Mouse (Mus musculus) lung, embryonic 15.5 days (tissue): ENCODE data around the gene Tnni1. TPM values are rescaled to one million over a fixed set of nuclear protein-coding genes. Genes with fewer than 3 reads are reported as not detected.

ENCODE experiments used
- ATAC-seq: fragments of 200-750 bp; cut with Nextera tagmentation; 2 replicates; pipeline ENCODE4 v1.8.0; 2017; ENCODE audit warnings: moderate number of reproducible peaks, borderline replicate concordance; ENCODE audit not compliant: low FRiP score, low TSS enrichment; ENCODE audit errors: extremely low read depth
- H3K27ac ChIP-seq: fragments of 300-500 bp; sonication (generic); 2 replicates; pipeline ENCODE4 v1.5.1; 2015; ENCODE audit warnings: moderate library complexity, mild to moderate bottlenecking, inconsistent platforms
- H3K27me3 ChIP-seq: fragments of 300-500 bp; sonication (generic); 2 replicates; pipeline ENCODE4 v1.6.1; 2015; ENCODE audit warnings: inconsistent platforms
- H3K36me3 ChIP-seq: fragments of 300-500 bp; sonication (generic); 2 replicates; pipeline ENCODE4 v1.6.1; 2015; ENCODE audit warnings: inconsistent platforms
- H3K4me1 ChIP-seq: fragments of 300-500 bp; sonication (generic); 2 replicates; pipeline ENCODE4 v1.6.1; 2015; ENCODE audit warnings: inconsistent platforms
- H3K4me2 ChIP-seq: fragments of 300-500 bp; sonication (generic); 2 replicates; pipeline ENCODE4 v1.6.1; 2015; ENCODE audit warnings: inconsistent platforms, mild to moderate bottlenecking, moderate library complexity
- H3K4me3 ChIP-seq: fragments of 300-500 bp; sonication (generic); 2 replicates; pipeline ENCODE4 v1.5.1; 2015; ENCODE audit warnings: mild to moderate bottlenecking, inconsistent platforms
- H3K9ac ChIP-seq: fragments of 300-500 bp; sonication (generic); 2 replicates; pipeline ENCODE4 v1.6.1; 2015; ENCODE audit warnings: inconsistent platforms
- H3K9me3 ChIP-seq: fragments of 300-500 bp; sonication (generic); 2 replicates; pipeline ENCODE4 v1.6.1; 2016; ENCODE audit warnings: inconsistent platforms
- WGBS: fragments of 180-500 bp; shearing (Covaris S2); methylation state at CpG from one replicate; pipeline ENCODE4 v1.1.7; 2015; 5-methylcytosine and 5-hydroxymethylcytosine counted together
- polyA plus RNA-seq: library from polyadenylated mRNA; unstranded; fragments of >200 nt; fragmentation: Nextera tagmentation; extraction: Ambion mirVana; gene quantifications from 2 replicates; pipeline ENCODE4 v1.2.1, GENCODE M21; 2015

The Tnni1 gene
- polyA plus RNA-seq, 1 experiment from 2014 or later = 117 TPM

GRCm38 (mm10) chr1:135770237-135770636 is 9.0 kb upstream of the Tnni1 start:
- WGBS = 68% methylated on average over 7 of the region's 7 CpGs
- Histone ChIP-seq H3K4me1 (peaks cover 42% of the 10 kb centered on the region), H3K9ac (no peak overlapping the region), H3K36me3 (peaks cover 16% of the 10 kb centered on the region; the same call in 1 of the 2 replicates), H3K4me3 (no peak overlapping the region), H3K27ac (no peak overlapping the region), H3K27me3 (no peaks in the 10 kb centered on the region), H3K4me2 (no peak overlapping the region), H3K9me3 (no peaks in the 10 kb centered on the region)
- ATAC-seq = no peak

- no peak overlapping the region for H3K9ac ChIP-seq
- no peak overlapping the region for H3K4me2 ChIP-seq
- H3K27me3 ChIP-seq = no peaks in the 10 kb centered on the region
These were observed 8.2 kb upstream of the Tnni1 start for GRCm38 (mm10) chr1:135770896-135771572.

DNA sequence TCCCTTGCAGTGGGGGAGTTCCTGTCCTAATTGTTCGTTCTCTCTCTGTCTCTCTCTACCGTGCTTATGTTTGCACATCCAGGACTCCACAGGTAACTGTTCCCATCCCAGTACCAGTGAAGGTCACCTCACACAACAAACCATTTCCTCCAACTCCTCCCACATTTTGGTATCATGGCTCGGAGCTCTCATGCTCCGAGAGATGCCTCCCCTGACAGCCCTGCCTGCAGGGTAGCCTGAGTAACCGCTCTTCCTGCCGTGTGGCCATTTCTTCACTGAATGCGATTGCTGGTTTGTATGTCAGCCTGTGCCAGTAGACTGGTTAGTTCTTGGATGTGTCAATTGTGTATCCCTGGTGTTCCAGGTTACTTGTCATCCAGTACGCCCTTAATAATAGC is 7.7 kb upstream of the Tnni1 start:
- H3K4me1 ChIP-seq = peaks cover 42% of the 10 kb centered on the region
- no peak overlapping the region for H3K4me2 ChIP-seq
- no peak for ATAC-seq
- WGBS = 66% methylated on average over 8 of the region's 8 CpGs
- peaks cover 16% of the 10 kb centered on the region; the same call in 1 of the 2 replicates for H3K36me3 ChIP-seq
- no peak overlapping the region for H3K4me3 ChIP-seq
- no peaks in the 10 kb centered on the region for H3K9me3 ChIP-seq
- H3K27me3 ChIP-seq = no peaks in the 10 kb centered on the region
- H3K9ac ChIP-seq = no peak overlapping the region
- 0 out of 2 replicates have a peak overlapping the region, but pooled peaks have one; percentile 42 for H3K27ac ChIP-seq

More at GRCm38 (mm10) chr1:135770896-135771572, 8.2 kb upstream of the Tnni1 start:
- Histone ChIP-seq H3K4me3 (no peak overlapping the region), H3K36me3 (peaks cover 16% of the 10 kb centered on the region; the same call in 1 of the 2 replicates), H3K4me1 (peaks cover 39% of the 10 kb centered on the region), H3K9me3 (no peaks in the 10 kb centered on the region), H3K27ac (peak overlapping the region; percentile 42; the same call in 1 of the 2 replicates)
- 49% methylated on average over 12 of the region's 12 CpGs for WGBS
- no peak for ATAC-seq

- Histone ChIP-seq H3K9me3 (no peaks in the 10 kb centered on the region), H3K27ac (no peak overlapping the region), H3K4me1 (peaks cover 28% of the 10 kb centered on the region)
These were observed 2.6 kb upstream of the Tnni1 start for GRCm38 (mm10) chr1:135776596-135776995.

DNA sequence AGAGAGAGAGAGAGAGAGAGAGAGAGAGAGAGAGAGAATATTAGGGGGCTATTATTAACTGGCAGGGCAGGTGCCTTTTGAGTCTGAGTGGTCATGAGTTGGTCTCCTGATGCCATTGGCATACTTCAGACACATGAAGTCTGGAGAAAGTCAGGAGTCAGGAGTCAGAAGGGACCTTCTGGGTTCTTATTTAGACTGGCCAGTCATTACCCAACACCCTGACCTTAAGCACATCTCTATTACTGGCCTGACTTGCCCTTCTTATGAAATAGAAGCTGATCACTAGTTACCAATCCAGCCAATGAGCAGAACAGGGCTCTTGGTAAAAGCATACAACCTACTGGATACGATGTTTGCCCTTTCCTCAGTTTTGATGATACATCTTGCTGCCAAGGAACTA is 2.2 kb upstream of the Tnni1 start:
- Histone ChIP-seq H3K27ac (no peak overlapping the region), H3K4me1 (peaks cover 28% of the 10 kb centered on the region), H3K27me3 (no peaks in the 10 kb centered on the region), H3K4me3 (no peak overlapping the region), H3K4me2 (no peak overlapping the region), H3K9me3 (no peaks in the 10 kb centered on the region), H3K36me3 (no peaks in the 10 kb centered on the region), H3K9ac (no peak overlapping the region)
- 89% methylated on average over 1 of the region's 1 CpGs for WGBS
- ATAC-seq = no peak

More at GRCm38 (mm10) chr1:135776596-135776995, 2.6 kb upstream of the Tnni1 start:
- no peak overlapping the region for H3K4me2 ChIP-seq
- no peaks in the 10 kb centered on the region for H3K36me3 ChIP-seq
- no peak for ATAC-seq
- H3K9ac ChIP-seq = no peak overlapping the region
- H3K4me3 ChIP-seq = no peak overlapping the region
- no peaks in the 10 kb centered on the region for H3K27me3 ChIP-seq

DNA sequence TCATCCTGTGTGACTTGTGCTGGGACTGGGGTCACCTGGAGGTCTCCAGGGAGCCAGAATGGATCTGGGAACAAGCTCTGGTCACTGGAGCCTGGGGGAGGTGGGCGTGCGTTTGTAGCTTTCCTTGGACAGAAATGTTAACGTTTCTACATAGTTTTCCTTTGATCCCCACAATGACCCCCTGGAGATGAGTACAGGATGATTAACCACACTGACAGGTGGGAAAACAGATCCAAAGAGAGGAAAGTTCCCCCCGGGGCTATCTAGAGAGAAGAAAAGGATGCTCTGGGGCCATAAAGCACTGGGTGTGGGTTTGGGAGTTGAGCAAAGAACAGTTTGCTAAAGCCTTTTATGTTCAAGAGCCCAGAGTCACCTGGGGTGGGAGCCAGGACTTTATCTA is 1.4 kb downstream of the Tnni1 start:
- no peaks in the 10 kb centered on the region for H3K9me3 ChIP-seq
- H3K36me3 ChIP-seq = no peaks in the 10 kb centered on the region
- H3K4me1 ChIP-seq = peaks cover 31% of the 10 kb centered on the region
- ATAC-seq = no peak
- no peak overlapping the region for H3K9ac ChIP-seq
- peak overlapping the region; percentile 65 for H3K27ac ChIP-seq
- no peaks in the 10 kb centered on the region for H3K27me3 ChIP-seq
- 35% methylated on average over 4 of the region's 4 CpGs for WGBS
- no peak overlapping the region for H3K4me3 ChIP-seq
- H3K4me2 ChIP-seq = no peak overlapping the region

- no peak overlapping the region for H3K4me2 ChIP-seq
- no peaks in the 10 kb centered on the region for H3K36me3 ChIP-seq
- H3K27ac ChIP-seq = peak overlapping the region; percentile 65
- H3K27me3 ChIP-seq = no peaks in the 10 kb centered on the region
- no peak overlapping the region for H3K9ac ChIP-seq
- WGBS = 10% methylated on average over 13 of the region's 13 CpGs
- peak; percentile 56; the same call in 1 of the 2 replicates for ATAC-seq
- H3K9me3 ChIP-seq = no peaks in the 10 kb centered on the region
- H3K4me3 ChIP-seq = no peak overlapping the region
- peaks cover 26% of the 10 kb centered on the region for H3K4me1 ChIP-seq
These were observed 2.0 kb downstream of the Tnni1 start for GRCm38 (mm10) chr1:135781220-135781619.

DNA sequence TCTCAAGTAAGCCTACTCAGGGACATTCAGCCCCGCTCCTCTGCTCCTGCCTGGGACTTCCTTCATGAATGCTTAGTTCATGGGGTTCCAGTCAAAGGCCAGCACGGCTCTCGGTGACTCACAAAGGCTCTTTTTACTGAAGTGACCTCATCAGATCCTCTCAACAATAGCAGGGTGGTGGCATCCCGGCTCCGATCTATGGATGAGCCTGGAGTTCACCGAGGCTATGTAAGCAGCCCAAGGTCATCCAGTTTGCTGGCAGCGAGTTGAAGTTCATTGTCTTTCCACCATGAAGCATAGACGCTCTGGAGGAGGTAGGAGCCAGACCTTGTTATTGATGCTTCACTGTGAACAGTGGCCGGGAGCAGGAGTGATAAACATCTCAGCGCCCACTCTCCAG is 3.6 kb downstream of the Tnni1 start:
- Histone ChIP-seq H3K4me1 (peaks cover 26% of the 10 kb centered on the region), H3K4me3 (no peak overlapping the region), H3K27ac (peak overlapping the region; percentile 13), H3K4me2 (no peak overlapping the region), H3K9me3 (no peaks in the 10 kb centered on the region), H3K27me3 (no peaks in the 10 kb centered on the region), H3K36me3 (no peaks in the 10 kb centered on the region), H3K9ac (no peak overlapping the region)
- ATAC-seq = no peak
- 59% methylated on average over 10 of the region's 10 CpGs for WGBS

GRCm38 (mm10) chr1:135787799-135788198 is 8.6 kb downstream of the Tnni1 start:
- no peak overlapping the region for H3K27ac ChIP-seq

GRCm38 (mm10) chr1:135788708-135789107 is 9.5 kb downstream of the Tnni1 start:
- Histone ChIP-seq H3K4me1 (peaks cover 6% of the 10 kb centered on the region), H3K27me3 (no peaks in the 10 kb centered on the region), H3K9ac (no peak overlapping the region), H3K4me2 (peak overlapping the region; percentile 29; the same call in 1 of the 2 replicates), H3K27ac (no peak overlapping the region), H3K9me3 (no peaks in the 10 kb centered on the region), H3K4me3 (no peak overlapping the region), H3K36me3 (no peaks in the 10 kb centered on the region)
- 27% methylated on average over 10 of the region's 10 CpGs for WGBS
- ATAC-seq = no peak

More at GRCm38 (mm10) chr1:135787799-135788198, 8.6 kb downstream of the Tnni1 start:
- no peak overlapping the region for H3K4me2 ChIP-seq
- no peaks in the 10 kb centered on the region for H3K36me3 ChIP-seq
- H3K4me3 ChIP-seq = no peak overlapping the region
- no peaks in the 10 kb centered on the region for H3K9me3 ChIP-seq
- H3K27me3 ChIP-seq = no peaks in the 10 kb centered on the region
- peaks cover 2% of the 10 kb centered on the region; the same call in 1 of the 2 replicates for H3K4me1 ChIP-seq
- WGBS = 49% methylated on average over 3 of the region's 3 CpGs
- H3K9ac ChIP-seq = no peak overlapping the region
- ATAC-seq = no peak

GRCm38 (mm10) chr1:135789815-135790214 is 10.6 kb downstream of the Tnni1 start:
- no peaks in the 10 kb centered on the region for H3K27me3 ChIP-seq
- ATAC-seq = no peak
- peaks cover 17% of the 10 kb centered on the region for H3K4me1 ChIP-seq
- H3K27ac ChIP-seq = no peak overlapping the region
- H3K4me3 ChIP-seq = no peak overlapping the region
- WGBS = 12% methylated on average over 5 of the region's 5 CpGs
- H3K4me2 ChIP-seq = no peak overlapping the region
- H3K9ac ChIP-seq = no peak overlapping the region
- H3K9me3 ChIP-seq = no peaks in the 10 kb centered on the region
- H3K36me3 ChIP-seq = no peaks in the 10 kb centered on the region

DNA sequence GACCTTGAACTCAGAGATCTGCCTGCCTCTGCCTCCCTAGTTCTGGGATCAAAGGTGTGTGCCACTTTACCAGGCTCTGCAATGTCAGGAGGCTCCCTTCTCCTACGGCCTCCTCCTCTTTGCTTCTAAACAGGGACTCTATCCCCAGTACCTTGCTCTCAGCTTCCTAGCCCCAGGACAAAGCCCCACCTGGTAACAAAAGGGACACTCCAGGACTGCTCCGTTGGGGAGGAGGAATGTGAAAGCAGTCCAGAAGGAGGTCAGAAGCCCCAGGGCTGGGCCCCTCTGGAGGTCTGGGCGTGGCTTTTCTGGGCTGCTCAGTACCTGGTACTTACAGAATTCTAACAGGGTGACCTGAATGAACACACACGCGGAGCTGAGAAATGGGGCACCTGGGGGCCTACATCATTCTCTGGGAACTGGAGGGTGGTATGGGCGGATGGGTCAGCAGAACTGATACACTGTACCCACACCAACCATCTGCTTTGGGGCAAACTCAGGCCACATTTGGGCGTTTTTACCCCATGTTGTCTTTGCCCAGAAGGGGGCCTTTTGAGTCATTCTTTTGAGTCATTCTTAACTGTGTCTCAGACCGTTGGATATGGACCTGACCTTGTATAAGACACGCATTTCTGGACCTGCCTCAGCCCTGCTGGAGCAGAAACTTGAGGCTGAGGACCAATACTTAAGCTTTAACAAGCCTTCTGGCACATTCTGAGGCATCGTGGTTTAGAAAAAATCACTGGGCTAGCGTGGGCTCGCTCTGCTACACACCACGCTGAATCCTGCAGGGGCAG is 13.1 kb downstream of the Tnni1 start:
- Histone ChIP-seq H3K36me3 (no peaks in the 10 kb centered on the region), H3K4me2 (no peak overlapping the region), H3K4me1 (peaks cover 18% of the 10 kb centered on the region), H3K27me3 (no peaks in the 10 kb centered on the region), H3K27ac (no peak overlapping the region), H3K9ac (no peak overlapping the region), H3K4me3 (no peak overlapping the region), H3K9me3 (no peaks in the 10 kb centered on the region)
- ATAC-seq = no peak
- WGBS = 68% methylated on average over 13 of the region's 13 CpGs
